Mouse (Mus musculus): ENCODE results near the gene Fads1.

- TF ChIP-seq CTCF (IDR thresholded peaks at IDR 0.05; ENCODE audit: low read depth) (no peak), EP300 (optimal IDR thresholded peaks at IDR 0.05) (no peak)
Measured at GRCm38 (mm10) chr19:10157725-10158124, 25.0 kb upstream of the Fads1 start.

Measured in stomach, postnatal 0 days (tissue).